ENCODE assay signal across 27 mouse cellular contexts in genomic region chr7:128885551-128885950, GRCm38 (mm10).
"Had no signal": no experiment of that assay in that cellular context is flagged by ENCODE, and none has a peak within 500 bp of the region (broad histone marks: within the 10 kb centered on the region; RNA-seq: fewer than 3 reads in every experiment).

No protein-coding gene starts in this region.

- ATAC-seq: hindbrain, embryonic 16.5 days; inflammation-experienced regulatory T-cells, adult 6 months; intestine, embryonic 15.5 days; intestine, postnatal 0 days; liver, embryonic 12.5 days had no signal

- H3K9ac ChIP-seq: heart, embryonic 12.5 days; hindbrain, embryonic 12.5 days; hindbrain, embryonic 14.5 days; intestine, embryonic 15.5 days; kidney, embryonic 15.5 days; limb, embryonic 13.5 days; limb, embryonic 15.5 days; liver, embryonic 12.5 days; liver, embryonic 14.5 days had no signal

- H3K27ac ChIP-seq: gastrocnemius, adult 2 months; heart, embryonic 10.5 days; hindbrain, embryonic 10.5 days; hindbrain, embryonic 12.5 days; hindbrain, embryonic 14.5 days; intestine, embryonic 15.5 days; kidney, embryonic 15.5 days; kidney, postnatal 0 days; limb, embryonic 13.5 days; limb, embryonic 15.5 days; liver, embryonic 12.5 days; liver, embryonic 14.5 days had no signal

- H3K36me3 ChIP-seq: heart, embryonic 10.5 days; heart, embryonic 12.5 days; hindbrain, embryonic 10.5 days; hindbrain, embryonic 12.5 days; intestine, embryonic 15.5 days; kidney, embryonic 15.5 days; limb, embryonic 13.5 days; limb, embryonic 15.5 days; liver, embryonic 12.5 days had no signal

- DNase-seq: gastrocnemius, adult 2 months; gastrocnemius, postnatal 10 days; gastrocnemius, postnatal 25 days; heart, postnatal 10 days; heart, postnatal 4 days; kidney, adult 18-20 months; kidney, adult 8-10 months; kidney, postnatal 14 days; kidney, postnatal 36 days; layer of hippocampus, adult 9-11 months; layer of hippocampus, postnatal 36 days; left cerebral cortex, postnatal 4 days had no signal

- H3K4me1 ChIP-seq: heart, embryonic 10.5 days; heart, embryonic 12.5 days; hindbrain, embryonic 10.5 days; hindbrain, embryonic 12.5 days; intestine, embryonic 15.5 days; kidney, embryonic 15.5 days; limb, embryonic 13.5 days; limb, embryonic 15.5 days; liver, embryonic 12.5 days had no signal

- H3K9me3 ChIP-seq: heart, embryonic 10.5 days; hindbrain, embryonic 10.5 days; hindbrain, embryonic 12.5 days; intestine, embryonic 15.5 days; kidney, embryonic 15.5 days; limb, embryonic 13.5 days; limb, embryonic 15.5 days; liver, embryonic 12.5 days had no signal

- H3K4me3 ChIP-seq: gastrocnemius, adult 2 months; heart, embryonic 10.5 days; heart, embryonic 12.5 days; hindbrain, embryonic 10.5 days; hindbrain, embryonic 12.5 days; intestine, embryonic 15.5 days; kidney, embryonic 15.5 days; limb, embryonic 13.5 days; limb, embryonic 15.5 days; liver, embryonic 12.5 days had no signal

- H3K27me3 ChIP-seq: heart, embryonic 12.5 days; hindbrain, embryonic 12.5 days; intestine, embryonic 15.5 days; kidney, embryonic 15.5 days; limb, embryonic 13.5 days; limb, embryonic 15.5 days; liver, embryonic 12.5 days had no signal

- H3K4me2 ChIP-seq: heart, embryonic 12.5 days; hindbrain, embryonic 12.5 days; hindbrain, embryonic 14.5 days; intestine, embryonic 15.5 days; kidney, embryonic 15.5 days; limb, embryonic 13.5 days; limb, embryonic 15.5 days; liver, embryonic 12.5 days had no signal
